Mouse (Mus musculus) retina, postnatal 7 days (tissue): ENCODE measurements around the gene Rpl9-ps1.

ENCODE experiments used
- DNase-seq: peaks from one replicate; pipeline ENCODE4 v3.0.0-alpha.2; 2012; ENCODE audit warnings: low read depth, low spot score

Rpl9-ps1 gene

GRCm38 (mm10) chr11:83645521-83645920 is at the start of gene Rpl9-ps1:
TSS of gene Rpl9-ps1 (minus strand) at chr11:83645621.
- no peak for DNase-seq

GRCm38 (mm10) chr11:83692008-83692407 is 46.6 kb upstream of the Rpl9-ps1 start:
- DNase-seq = no peak

DNA sequence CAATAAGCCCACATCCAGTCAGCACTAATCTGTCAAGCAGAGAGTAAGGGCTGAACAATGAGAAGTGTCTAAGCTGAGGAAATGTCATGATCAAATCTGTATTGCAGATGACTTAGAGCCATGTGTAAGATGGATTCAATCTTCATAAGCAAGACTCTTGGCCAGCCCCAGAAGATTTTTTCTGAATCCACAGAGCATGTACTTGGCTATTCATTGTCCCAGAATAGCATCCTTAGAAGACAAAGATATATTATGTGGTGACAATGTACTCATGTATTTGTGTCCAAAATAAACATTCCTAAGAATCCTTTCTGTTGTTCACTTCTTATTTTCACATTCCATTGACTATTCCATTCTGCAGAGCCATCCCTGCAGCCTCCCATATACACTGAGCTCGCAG is 44.5 kb upstream of the Rpl9-ps1 start:
- DNase-seq = no peak

DNA sequence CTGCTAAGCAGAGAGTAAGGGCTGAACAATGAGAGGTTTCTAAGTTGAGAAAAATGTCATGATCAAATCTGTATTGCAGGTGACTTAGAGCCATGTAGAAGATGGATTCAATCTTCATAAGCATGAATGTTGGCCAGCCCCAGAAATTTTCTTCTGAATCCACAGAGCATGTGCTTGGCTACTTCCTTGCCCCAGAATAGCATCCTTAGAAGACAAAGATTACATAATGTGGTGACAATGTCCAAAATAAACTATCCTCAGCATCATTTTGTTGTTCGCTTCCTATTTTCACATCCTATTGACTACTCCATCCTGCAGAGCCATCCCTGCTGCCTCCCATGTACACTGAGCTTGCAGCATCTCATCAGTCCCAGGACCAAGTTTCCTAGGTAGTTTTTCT is 30.2 kb upstream of the Rpl9-ps1 start:
- no peak for DNase-seq

DNA sequence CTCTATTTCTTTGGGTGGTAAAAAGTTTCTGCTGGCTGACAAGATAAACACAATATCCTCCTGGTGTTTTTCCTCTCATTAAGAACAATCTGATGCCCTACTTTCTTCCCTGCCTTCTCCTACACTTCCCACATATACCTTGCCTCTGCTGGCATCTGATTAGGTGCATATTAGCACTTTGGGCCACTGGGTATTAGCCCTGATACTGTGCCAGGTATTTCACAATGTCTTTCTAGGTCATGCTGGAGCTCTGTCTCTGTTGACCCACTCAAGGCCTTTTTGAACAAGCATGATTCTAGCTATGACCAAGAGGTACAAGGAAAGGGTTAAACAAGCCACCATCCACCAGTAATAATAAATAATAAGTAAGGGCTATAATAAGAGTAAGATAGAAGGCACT is 26.3 kb upstream of the Rpl9-ps1 start:
- DNase-seq = no peak

DNA sequence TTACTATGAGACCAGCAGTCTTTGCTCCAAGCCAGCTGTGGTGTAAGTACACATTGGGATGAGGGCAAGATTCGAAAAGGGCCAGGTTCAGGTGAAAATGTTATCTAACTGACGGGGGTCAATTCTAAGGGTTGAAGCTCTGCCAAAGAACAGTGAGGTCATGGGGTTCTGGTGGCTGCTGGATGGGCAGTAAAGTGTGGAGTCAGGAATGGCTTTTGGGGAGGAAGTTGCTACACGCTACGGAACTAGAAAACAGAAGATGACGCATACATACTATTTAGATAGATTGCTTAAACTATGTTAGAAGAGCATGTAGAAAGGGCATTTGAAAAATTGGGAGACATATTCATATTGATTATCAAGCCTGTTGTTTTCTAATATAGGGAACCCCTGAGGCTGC is 18.1 kb upstream of the Rpl9-ps1 start:
- DNase-seq = no peak

DNA sequence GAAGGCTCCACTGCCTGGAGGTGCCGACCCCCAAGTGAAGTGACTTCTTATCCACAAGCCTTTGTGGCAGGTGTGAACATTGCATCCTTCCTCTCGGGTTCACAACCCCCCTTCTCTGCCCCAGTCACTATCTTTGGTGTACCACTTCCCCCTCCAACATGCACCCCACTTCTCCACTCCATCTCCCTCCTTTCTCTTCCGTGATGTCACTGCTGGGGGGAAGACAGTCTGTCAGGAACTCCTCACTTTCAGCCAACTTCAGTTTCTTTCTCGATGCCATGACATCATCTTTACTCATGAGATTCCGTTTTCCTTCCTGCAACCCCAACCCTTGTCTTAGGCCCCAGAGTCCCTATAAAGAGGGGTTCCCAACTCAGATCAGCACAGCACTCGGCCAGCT is 16.8 kb upstream of the Rpl9-ps1 start, which contains the start of gene Ccl4:
Gene Ccl4, plus strand, starts transcription at position 381 of the 400 bp plus-strand sequence.
- DNase-seq = no peak

- no peak for DNase-seq
These were observed 13.4 kb upstream of the Rpl9-ps1 start for GRCm38 (mm10) chr11:83658797-83659196.

DNA sequence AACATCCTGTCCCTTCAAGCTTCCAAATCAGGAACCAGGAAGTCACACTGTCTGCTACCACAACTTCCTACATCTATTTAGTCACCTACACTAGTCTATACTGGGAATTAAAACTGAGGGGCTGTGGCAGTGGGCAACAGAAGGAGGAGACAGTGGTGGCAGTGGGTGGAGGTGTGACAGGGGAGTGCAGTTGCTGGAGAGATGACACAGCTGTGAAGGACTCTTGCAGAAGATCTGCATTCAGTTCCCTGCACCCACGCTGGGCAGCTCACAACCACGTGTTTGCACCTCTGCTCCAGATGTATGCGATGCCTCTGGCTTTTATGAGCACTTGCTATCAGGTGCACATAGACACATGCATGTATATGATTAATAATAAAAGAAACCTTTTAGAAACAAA is 12.1 kb upstream of the Rpl9-ps1 start:
- DNase-seq = no peak

- DNase-seq = no peak
These were observed 9.2 kb upstream of the Rpl9-ps1 start for GRCm38 (mm10) chr11:83654606-83655005.

DNA sequence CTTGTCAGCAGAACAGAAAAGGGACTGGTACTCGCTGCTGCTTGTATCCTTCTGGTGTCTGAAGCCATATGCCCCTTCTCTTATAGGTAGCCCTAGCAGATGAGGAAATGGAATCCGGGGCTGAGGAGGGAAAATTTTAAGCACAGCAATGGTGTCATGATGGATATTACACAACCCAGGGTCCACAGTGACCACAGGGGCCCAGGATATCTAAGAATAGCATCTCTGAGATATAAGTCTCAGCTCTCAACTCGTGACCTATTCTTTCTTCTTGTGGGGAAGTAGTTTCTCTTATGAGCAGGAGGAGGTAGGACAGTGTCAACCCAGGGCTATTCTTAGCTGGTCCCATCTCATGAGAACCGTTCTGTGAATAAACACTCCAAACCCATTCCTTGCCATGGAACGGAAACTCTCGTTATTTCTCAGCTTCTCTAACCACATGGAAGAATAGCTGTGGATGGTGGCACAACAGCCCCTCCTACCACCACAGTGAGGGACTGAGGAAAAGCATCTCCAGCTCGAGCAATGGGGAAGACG is 4.0 kb upstream of the Rpl9-ps1 start, which contains the start of gene Ccl3:
Gene Ccl3, minus strand, starts transcription at position 51 of the 537 bp plus-strand sequence.
- DNase-seq = no peak

GRCm38 (mm10) chr11:83646356-83647149 is 1.1 kb upstream of the Rpl9-ps1 start:
- no peak for DNase-seq

- no peak for DNase-seq
These were observed 4.2 kb downstream of the Rpl9-ps1 start for GRCm38 (mm10) chr11:83641216-83641615.

DNA sequence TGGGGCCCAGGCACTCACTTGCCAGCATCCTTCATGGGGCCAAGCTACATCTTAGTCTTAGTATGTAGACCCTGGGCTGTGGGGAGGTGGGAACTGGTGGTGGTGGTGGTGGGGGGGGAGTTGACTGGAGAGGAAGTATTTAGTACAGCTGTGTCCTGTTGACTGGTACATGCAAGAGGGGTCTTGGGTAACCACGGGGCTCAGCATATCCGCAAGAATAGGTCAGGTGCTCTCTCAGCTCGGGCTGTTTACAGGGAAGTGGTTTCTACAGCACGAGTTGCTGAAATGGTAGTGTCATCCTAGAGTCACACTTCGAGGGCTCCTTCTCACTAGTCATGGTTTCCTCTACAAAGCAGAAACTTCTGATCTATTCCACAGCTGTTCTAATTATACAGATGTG is 5.3 kb downstream of the Rpl9-ps1 start:
- no peak for DNase-seq

- DNase-seq = no peak
These were observed 5.9 kb downstream of the Rpl9-ps1 start for GRCm38 (mm10) chr11:83639533-83639932.

- DNase-seq = no peak
These were observed 6.5 kb downstream of the Rpl9-ps1 start for GRCm38 (mm10) chr11:83638934-83639333.

DNA sequence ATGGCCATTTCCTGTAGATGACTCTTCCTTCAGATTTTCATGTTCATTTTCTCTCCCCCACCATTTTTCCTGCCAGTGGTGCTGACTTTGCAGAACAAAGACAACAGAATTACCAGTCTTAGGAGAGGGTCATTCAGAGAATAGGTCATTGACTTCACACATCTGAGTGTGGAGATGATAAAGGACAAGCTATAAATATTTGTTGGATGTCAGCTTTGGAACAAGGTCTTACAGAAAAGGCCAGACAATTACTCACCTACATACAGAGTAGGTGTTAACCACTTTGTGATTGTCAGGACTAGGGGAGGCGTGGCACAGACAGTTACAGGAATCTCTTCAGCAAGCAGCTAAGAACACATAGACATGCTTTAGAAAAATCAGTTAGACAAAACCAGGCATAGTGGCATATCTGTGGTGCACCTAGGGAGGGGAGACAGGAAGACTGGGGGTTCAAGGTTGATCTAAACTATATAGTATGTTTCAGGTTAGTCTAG is 8.6 kb downstream of the Rpl9-ps1 start:
- no peak for DNase-seq

DNA sequence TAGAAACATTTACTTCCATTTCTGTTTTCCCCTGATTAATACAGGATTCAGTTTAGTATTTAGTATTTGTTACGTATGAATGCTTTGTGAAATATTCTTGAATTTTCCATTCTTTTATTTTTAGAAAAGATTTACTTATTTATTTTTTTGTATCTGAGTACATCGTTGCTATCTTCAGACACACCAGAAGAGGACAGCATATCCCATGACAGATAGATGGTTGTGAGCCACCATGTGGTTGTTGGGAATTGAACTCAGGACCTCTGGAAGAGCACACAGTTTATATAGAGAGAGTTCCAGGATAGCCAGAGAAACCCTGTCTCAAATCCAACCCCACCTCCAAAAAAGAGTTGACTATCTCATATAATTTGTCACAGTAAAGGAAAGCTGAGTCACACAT is 10.5 kb downstream of the Rpl9-ps1 start:
- no peak for DNase-seq

GRCm38 (mm10) chr11:83634425-83634824 is 11.0 kb downstream of the Rpl9-ps1 start:
- no peak for DNase-seq

- no peak for DNase-seq
These were observed 12.7 kb downstream of the Rpl9-ps1 start for GRCm38 (mm10) chr11:83632744-83633143.

GRCm38 (mm10) chr11:83631065-83631464 is 14.4 kb downstream of the Rpl9-ps1 start:
- no peak for DNase-seq

GRCm38 (mm10) chr11:83630630-83631029 is 14.8 kb downstream of the Rpl9-ps1 start:
- no peak for DNase-seq

DNA sequence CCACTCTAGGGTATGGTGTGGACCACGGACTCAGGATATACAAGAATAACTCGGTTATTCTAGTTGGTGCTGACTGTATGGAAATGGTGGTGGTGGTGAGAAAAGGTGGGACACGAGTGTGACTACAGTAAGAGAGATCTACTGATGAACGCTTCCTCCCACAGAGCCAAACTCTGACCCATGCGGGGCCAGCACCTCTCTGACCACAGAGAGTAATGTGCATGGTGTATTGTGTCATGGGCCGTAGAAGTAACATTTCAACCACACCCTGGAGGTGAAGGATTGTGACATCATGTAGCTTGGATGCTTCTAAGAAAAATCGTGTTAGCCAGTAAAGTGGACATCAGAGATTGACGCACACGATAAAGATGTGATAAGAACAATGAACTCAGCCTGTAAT is 16.6 kb downstream of the Rpl9-ps1 start:
- no peak for DNase-seq
